Mouse (Mus musculus) retina, postnatal 7 days (tissue): ENCODE results near the gene Arap1.

Experiments used
- DNase-seq: peaks from one replicate; pipeline ENCODE4 v3.0.0-alpha.2; 2012; ENCODE audit warnings: low read depth, low spot score

Gene Arap1

DNA sequence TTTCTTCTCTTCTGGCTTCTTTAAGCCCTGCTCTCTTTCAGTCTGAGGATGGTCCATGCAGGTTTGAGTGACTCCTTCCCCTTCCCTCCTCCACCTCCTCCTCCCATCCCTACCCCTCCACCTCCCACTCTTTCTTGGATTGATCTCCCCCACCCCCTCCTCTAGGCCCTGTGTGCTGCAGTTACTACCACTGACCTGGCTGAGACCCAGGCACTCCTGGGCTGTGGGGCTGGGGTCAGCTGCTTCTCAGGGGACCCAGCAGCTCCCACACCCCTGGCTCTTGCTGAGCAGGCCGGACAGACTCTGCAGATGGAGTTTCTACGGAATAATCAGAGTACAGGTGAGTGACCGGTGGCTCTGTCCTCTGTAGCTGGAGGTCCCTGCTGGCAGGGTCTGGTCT lies 46.7 kb downstream of the Arap1 start:
- DNase-seq, result no peak

DNA sequence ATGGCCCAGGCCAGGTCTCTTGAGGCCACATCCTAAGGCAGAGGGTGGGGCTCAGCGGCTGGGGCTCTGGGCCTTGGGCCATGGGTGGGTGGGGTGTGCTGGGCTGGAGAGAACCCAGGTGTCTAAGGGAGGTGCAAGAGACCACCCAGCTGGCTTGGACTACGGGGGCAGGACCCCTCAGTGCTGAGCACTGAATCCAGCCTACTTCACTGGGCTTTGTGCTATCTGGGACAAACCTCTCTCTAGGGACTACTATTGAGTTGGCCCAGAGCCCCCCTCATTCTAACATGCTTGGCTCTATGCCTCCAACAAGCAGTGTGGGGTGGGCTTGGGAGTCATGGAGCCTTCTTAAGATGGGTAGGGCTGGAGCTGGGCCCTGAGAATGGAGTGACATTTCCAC lies 47.6 kb downstream of the Arap1 start:
- DNase-seq, result no peak

DNA sequence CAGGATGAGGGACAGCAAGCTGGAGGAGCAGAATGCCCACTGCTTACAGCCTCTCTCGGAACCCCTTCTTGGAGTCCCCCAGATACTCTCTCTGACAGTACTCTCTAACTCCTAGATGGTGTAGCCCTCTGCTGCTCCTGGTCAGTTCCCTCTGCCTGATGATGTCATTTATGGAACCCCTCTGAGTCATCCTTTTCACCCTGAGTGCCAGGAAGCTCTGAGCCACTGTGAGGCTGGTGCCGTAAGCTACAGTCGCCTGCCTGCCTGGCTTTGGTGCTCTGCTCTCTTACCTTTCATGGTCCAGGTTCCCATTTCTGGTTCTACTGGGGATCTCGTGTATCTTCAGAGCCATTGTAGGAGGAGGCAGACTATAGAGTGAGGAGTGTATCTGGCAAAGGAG lies 49.3 kb downstream of the Arap1 start:
- DNase-seq, result no peak

DNA sequence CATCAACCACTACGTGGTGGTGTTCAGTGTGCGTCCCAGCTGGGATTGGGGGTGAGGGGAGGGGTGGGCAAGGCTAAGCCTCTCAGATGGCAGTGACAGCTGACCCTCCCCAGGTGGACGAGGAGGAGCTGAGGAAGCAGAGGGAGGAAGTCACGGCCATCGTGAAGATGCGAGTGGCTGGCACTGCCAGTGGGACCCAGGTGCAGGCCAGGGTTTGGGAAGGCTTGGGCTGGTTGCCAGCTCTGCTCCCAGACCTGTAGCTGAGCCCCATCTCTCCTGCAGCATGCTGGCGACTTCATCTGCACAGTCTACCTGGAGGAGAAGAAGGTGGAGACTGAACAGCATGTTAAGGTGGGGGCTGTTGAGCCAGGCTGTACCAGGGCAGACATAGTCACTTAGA lies 53.6 kb downstream of the Arap1 start:
- no peak for DNase-seq

DNA sequence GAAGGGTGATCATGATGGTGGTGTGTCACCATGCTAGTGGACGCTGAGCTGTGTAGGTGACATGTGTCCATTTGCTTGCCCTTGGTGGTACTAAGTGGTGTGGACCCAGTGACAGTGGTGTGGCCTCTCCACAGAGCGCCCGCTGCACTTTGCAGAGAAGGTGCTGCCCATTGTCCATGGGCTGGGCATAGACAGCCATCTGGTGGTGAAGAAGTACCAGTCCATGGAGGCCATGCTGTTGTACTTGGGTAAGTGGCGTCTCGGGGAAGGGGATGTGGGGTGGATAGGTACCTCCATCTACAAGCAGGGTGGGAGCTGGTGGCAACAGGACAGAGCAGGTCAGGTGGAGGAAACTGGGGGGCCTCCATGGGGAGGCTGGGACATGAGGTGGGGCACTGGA lies 56.0 kb downstream of the Arap1 start:
- no peak for DNase-seq

DNA sequence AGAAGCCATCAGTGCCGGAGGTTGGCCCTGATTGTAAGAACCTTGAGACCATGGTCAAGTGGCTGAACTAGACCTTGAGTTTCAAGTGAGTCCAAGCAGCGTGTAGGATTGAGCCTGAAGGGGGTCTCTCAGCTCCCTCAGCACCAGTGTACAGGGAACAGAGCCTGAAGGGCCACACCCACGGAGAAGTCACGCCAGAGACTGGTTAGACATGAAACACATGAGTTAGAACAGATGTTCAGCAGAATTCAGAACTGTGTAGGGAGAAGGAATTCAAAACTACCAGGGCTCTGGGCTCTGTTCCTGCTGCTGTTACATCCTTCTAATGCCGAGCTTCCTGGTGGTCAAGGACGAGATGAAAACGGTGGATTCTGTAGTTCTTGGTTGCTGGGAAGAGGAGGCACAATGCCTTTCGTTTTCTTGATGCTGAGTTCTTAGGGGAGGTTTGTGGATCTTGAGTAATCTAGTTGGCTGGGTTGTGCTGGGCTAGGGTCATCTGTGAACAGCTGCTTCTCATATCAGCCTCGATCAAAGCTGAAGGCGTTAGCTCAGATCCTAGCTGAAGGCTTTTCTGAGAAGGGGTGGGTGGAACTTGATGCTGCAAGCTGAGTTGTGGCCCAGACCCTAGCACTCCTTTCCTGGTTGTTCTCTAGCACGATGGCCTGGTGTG lies 62.5 kb downstream of the Arap1 start, which contains the start of gene Gm45837:
Gene Gm45837, plus strand, starts transcription at position 620 of the 670 bp plus-strand sequence.
- no peak for DNase-seq

DNA sequence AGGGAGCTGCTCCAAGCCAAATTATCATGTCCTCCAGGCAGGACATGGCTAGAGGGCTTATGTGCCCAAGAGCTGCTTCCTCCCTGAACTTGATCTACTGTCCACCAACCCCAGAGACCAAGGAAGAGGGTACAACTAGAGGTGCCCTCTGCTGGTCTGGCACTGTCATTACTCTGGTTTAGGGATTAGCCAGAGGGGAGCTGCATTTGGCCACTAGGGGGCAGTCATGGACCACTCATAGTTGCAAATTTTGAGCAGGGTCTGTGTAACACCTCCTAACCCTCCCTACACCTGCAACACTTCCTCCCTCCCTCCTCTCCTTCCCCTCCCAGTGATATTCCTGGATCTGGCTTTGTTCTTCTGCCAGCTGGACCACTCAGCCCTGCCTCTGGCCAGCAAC lies 64.9 kb downstream of the Arap1 start:
- peak; percentile 81 for DNase-seq

DNA sequence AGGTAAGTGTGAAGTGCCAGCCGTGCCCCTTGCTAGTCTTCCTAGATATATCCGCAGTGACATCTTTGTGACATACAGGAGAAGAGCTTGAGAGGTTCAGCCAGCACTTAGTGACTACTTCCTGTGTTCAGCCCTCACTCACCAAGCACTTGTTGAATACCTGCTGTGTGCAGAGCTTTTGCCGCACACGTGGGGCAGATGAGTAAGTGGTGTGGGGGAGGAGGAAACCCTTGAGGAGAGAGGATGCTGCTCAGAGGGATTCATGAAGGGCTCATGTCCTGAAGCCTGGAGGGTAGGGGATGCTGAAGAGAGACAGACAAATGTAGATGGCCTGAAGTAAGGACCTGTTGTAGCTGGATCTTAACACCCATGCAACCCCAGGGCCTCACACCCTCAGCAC lies 66.3 kb downstream of the Arap1 start:
- no peak for DNase-seq

DNA sequence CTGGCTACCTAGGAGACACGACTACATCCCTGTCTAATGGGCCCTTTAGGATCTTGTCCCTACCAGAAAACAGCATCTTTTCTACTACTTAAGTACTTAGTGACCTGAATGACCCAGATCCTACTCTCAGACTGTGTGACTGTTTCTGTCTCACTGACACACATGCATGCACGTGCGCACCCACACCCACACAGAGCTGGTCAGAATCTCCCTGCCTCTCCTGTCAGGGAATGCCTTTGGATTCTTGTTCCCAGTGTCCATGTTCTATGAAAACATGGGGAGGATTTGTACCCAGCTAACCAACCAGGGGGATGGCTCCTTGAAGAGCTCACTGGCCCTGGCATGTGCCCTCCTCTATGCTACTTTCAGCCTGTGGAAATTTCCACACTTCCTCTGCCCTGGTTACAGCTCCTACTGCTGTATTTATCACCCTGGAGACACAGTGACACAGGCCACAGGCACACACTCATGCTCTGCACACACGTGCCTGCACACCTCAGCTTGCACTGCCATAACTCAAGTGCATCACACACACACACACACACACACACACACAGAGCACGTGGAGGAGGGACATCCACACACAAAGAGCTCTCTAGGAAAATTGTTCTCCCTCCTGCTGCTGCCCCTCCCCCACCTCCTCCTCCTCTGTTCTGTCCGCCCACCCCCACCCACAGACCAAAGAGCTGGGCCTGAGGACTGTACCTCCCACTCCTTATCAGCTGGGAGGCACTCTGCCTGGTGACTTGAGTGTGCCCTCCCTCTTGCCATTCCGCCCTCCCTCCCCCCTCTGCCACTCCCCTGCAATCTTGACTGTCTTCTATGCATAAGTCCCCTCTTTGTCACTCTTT lies 67.0 kb downstream of the Arap1 start:
- no peak for DNase-seq

DNA sequence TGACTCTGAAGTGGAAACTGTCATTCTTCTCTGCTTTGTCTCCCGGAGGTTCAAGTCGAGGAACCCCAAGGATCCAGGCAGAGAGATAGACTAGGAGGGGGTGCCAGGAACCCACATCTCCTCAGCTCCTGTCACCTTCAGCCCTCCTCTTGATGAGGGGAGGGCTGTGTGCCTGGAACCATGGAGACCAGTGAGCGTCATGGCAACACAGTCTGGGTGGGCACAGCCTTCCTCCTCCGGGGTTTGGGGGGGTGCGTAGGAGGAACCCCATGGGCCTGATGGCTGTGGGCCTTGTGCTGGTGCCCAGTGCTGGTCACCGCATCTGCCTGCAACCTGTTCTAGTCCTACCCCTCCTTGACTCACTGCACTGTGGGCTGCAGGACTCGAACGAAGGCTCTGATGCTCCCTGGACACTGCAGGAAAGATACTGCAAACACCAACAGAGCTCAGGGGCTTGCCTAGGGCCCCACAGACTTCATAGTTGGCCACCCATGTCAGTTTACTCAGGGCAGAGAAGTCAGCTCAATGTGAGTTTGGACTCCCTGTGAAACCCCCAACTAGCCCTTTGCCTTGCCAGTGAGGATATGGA lies 67.7 kb downstream of the Arap1 start:
- DNase-seq, result no peak

DNA sequence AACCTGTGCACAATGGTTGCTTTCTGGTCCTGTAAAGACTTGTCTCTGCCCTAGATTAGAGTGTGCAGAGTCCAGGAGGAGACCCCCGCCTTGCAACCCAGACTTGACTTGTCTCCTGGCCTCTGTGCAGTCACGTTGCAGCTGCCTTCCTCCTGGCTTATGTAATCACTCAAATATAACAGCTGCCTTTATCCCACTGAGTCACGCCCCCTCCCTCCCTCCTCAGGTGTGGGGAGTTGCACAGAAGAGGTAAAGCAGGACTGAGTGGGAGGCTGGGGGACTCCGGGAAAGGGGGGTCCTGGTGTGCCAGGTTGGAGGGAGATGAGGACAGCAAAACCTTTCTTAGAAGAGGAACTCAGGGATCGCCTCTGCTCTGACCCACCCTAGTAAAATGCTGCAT lies 68.5 kb downstream of the Arap1 start:
- DNase-seq, result no peak

DNA sequence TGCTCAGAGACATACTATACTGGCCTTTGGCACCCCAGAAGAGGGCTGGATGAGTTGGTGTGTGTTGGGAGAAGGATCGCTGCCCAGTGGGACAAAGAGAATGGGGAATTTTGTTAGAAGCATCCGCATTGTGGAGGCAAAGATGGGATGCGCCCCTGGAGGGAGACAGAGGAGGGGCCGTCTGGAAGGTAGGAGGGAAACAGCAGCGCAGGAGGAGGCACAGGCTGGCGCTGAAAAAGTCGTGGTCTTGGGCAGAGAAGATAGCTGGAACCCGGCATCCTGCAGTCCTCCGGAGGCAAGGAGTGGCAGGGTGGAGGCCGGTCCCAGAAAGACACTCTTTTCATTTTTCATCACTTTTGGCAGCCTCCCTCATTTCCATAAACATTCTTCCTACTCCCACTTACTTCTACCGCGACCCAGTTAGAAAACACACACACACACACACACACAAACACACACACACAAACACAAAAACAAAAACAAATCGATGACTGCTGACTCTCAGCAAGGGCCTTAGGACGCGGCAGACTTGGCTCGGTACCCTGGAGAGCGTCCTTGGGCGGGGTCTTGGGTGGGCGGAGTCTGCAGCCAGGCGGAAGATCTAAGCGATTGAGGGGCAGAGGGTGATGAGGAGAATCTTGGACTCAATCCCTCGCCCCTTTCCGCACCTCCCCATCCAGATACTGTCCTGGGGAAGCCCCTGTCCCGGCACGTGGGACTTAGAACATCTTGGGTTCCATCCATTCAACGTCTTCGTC lies 71.3 kb downstream of the Arap1 start:
- DNase-seq, result no peak

DNA sequence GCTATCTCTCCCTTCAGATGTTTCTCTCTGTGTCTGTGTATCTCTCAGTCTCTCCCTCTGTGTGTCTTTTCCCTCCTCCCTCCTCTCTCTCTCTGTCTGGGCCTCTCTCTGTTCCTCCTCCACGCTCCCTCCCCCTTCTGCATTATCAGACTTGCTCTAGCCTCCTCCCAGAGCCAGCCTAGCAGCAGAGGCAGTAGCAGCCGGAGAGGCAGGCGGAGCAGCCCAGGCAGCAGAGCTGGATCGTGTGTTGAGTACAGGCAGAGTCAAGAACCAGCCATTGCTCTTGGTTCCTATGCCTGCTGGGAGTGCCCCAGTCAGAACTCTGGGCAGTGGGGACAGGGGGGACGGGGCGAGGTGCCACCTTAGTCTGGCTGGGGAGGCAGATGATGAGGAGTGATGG lies 73.7 kb downstream of the Arap1 start, which contains the start of gene Pde2a:
Gene Pde2a, plus strand, starts transcription at position 163 of the 400 bp plus-strand sequence.
- no peak for DNase-seq

DNA sequence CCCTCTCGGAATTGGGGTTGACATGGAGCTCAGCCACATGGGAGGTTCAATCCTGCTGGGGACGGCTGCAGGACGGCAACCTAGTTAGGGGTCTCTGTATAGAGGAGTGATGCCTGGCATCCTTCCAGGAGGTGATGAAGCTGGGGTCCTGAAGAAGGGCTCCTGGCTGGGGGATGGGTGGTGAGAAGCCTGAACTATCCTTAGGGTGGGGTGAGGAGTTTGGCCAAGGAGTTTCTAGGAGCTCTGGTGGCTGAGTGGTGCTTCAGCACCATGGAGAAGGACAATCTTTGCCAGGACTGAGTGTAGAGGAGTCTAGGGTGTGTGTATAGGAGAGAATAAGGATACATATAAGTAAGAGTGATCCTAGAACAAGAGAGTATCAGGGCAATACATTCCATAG lies 74.2 kb downstream of the Arap1 start:
- DNase-seq, result no peak

DNA sequence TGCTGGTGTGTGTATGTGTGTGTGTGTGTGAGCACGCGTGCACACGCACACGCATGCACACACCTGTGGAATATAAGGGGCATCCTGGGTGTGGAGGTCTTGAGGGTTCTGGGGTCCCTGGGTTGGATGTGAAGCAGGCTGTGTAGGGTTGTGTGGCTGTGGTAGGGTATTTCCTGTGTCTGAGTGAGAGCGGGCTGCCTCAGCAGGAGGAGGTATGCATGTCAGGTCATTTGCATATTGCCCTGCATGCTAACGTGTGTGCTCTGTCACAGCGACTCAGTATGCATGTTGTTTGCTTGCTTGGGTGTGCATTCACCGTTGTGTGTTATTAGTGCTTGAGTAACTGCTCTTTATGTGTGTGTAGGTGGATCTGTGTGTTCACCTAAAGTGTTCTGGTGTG lies 74.8 kb downstream of the Arap1 start:
- no peak for DNase-seq

DNA sequence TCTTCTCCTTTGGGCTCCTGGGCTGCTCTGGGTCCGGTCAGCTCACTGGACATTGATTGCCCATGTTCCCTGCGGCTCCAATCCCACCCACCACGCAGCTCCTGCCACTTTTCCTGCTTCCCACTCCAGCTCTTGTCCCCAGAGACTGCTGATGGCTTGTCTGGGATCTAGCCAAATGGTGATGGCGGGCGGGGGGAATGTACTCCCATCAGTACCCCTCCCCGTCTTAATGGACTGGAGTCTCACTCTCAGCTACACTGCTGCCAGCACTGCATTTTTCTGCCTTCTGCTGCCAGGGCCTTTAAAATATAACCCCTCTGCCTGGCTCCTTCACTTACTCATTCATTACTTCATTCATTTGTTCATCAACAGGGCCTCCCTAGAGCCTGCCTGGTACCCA lies 76.1 kb downstream of the Arap1 start:
- no peak for DNase-seq

DNA sequence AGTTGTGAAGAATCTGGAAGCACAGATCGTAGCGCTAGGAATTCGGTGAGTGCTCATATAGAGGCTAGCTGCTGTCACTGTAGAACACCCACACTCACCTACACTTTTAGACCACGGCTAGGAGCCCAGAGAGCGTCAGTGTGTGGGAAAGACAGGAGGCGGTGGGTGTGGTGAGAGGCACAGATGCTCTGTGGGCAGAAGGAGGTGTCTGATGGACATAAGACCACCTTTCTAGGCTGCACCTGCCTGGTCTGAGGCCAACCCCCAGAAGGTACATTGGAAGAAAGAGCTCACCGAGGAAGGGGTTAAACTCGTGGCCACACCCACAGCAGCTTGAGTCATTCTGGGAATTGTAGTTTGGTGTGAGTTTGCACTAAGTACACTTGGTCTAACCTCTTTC lies 78.8 kb downstream of the Arap1 start:
- no peak for DNase-seq

DNA sequence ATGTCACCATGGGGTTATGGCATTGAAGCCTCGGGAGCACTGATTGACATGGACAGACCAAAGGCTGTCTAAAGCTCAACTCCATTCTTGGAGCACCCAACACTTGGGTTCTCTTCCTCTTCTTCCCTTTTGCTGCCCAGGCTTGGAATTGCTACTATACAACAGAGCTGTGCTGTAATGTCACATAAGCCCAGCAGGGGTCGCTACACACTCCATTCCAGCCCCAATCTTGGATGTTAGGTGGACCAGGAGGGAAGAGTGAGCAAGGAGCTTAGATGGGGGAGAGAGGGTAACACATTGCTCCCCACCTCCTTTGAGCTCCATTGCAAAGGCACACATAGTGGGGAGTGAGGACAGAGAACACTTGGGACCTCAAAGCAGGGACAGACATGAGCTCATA lies 79.9 kb downstream of the Arap1 start:
- DNase-seq, result no peak

DNA sequence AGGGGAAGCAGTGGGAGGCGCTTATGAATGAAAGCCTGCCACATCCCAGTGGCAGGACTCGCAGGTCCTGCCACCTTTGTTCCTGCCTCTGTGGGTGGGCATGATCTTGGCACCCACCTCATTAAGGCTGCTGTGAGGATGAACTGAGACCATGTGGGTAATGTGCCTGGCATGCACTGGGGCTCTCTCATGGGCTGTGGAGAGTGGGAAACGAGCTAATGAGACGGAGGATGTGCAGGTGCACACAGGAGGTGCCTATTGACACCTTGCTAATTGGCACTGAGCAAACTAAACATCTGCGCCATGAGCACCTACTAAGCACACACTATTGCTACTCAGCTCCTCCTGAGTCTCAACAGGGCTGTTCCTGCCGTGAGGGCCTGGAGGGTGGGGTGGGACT lies 87.2 kb downstream of the Arap1 start:
- no peak for DNase-seq

DNA sequence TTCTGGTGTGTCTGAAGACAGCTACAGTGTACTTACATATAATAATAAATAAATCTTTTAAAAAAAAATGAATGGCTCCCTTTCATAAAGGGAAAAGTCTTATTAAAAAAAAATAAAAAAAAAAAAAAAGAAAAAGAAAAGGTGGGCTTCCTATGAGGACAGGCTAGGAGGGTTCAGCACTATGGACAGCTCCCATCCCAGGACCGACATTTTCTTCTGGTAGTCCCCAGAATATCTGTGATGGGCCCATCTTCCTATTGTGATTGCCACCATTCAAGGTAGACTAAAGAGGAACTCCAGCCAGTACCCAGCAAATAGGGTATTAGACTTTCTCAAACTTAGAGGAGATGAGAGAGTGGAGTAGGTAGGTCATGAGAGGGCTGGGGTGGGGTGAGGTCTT lies 90.0 kb downstream of the Arap1 start:
- DNase-seq, result no peak

DNA sequence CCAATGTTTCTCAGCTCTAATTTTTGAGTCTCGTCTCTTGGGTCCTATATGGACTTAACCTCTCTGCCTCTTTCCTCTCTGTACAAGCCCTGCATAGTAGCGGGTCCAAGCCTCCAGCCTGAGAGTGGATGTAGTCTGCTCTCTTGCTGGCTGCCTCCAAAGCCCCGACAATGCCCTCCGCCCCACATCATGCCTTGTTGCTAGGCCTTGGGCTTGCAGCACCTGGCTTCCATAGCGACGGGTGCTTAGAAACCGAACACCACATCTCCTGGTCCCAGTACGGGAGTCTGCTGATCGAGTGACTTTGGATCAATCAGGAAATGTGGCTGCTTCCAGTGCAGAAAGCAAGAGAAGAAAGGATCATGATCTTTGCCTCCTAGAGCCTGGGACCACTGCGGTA lies 95.2 kb downstream of the Arap1 start:
- DNase-seq, result no peak

DNA sequence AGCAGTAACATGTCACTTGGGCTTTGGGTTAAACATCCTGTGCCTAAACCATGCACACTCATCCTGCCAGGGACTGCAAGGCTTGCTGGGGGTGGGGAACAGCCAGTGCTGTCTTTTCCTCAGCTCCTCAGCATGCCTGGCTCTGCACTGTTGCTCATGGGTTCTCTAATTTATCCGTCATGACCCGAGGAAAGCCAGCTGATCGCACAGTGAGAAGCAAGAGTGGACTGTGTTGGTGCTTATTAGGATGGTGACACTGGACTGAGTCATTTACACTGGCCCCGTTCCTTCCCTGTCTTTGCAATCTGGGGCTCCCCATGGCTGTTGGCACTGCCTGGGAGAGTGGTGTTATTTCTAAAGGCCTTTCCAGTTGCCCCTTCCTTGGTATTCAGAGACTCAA lies 96.3 kb downstream of the Arap1 start:
- DNase-seq, result no peak
